Mouse (Mus musculus): ENCODE measurements at regions not wholly inside any gene's neighbourhood (a gene's known extent, or its start where the extent isn't known, plus 50 kb on each side); places are given as distances from the start of the nearest gene placed in this dataset.

GRCm38 (mm10) chr10:37911669-37912068, 772.9 kb upstream of the Marcks start:
- no peak for DNase-seq (ENCODE audit: low spot score)

GRCm38 (mm10) chr10:37908276-37908675, 769.6 kb upstream of the Marcks start:
- Histone ChIP-seq H3K4me1 (ENCODE audit: insufficient read depth, low read length) (no peaks in the 10 kb centered on the region), H3K9me3 (ENCODE audit: low read length) (no peaks in the 10 kb centered on the region), H3K9ac (replicated peaks; ENCODE audit: low read length, poor library complexity, severe bottlenecking) (no peak overlapping the region), H3K4me3 (ENCODE audit: low read depth, low read length) (no peak overlapping the region), H3K4me2 (ENCODE audit: low read depth, low read length, poor library complexity, severe bottlenecking) (no peak overlapping the region), H3K27me3 (ENCODE audit: insufficient read depth, low read length) (no peaks in the 10 kb centered on the region), H3K36me3 (ENCODE audit: insufficient read depth, low read length) (no peaks in the 10 kb centered on the region), H3K27ac (ENCODE audit: low read depth, low read length) (no peak overlapping the region)
- WGBS: 77% methylated on average over 2 of the region's 2 CpGs
- no peak for ATAC-seq (ENCODE audit: low FRiP score)
- TF ChIP-seq CTCF (IDR thresholded peaks at IDR 0.05): no peak
- DNase-seq (ENCODE audit: low spot score): peak; percentile 1

More at GRCm38 (mm10) chr10:37911669-37912068, 772.9 kb upstream of the Marcks start:
- H3K9me3 ChIP-seq (ENCODE audit: low read length): no peaks in the 10 kb centered on the region
- H3K4me1 ChIP-seq (ENCODE audit: insufficient read depth, low read length): no peaks in the 10 kb centered on the region
- ATAC-seq (ENCODE audit: low FRiP score): no peak
- no peak overlapping the region for H3K9ac ChIP-seq (replicated peaks; ENCODE audit: low read length, poor library complexity, severe bottlenecking)
- H3K4me3 ChIP-seq (ENCODE audit: low read depth, low read length): no peak overlapping the region
- H3K36me3 ChIP-seq (ENCODE audit: insufficient read depth, low read length): no peaks in the 10 kb centered on the region
- H3K4me2 ChIP-seq (ENCODE audit: low read depth, low read length, poor library complexity, severe bottlenecking): no peak overlapping the region
- TF ChIP-seq CTCF (IDR thresholded peaks at IDR 0.05): no peak
- H3K27ac ChIP-seq (ENCODE audit: low read depth, low read length): no peak overlapping the region
- H3K27me3 ChIP-seq (ENCODE audit: insufficient read depth, low read length): no peaks in the 10 kb centered on the region

GRCm38 (mm10) chr10:37907731-37908130, 769.0 kb upstream of the Marcks start:
- 61% methylated on average over 1 of the region's 1 CpGs for WGBS
- no peak for ATAC-seq (ENCODE audit: low FRiP score)
- H3K4me1 ChIP-seq (ENCODE audit: insufficient read depth, low read length): no peaks in the 10 kb centered on the region
- no peak overlapping the region for H3K9ac ChIP-seq (replicated peaks; ENCODE audit: low read length, poor library complexity, severe bottlenecking)
- TF ChIP-seq CTCF (IDR thresholded peaks at IDR 0.05): no peak
- H3K27ac ChIP-seq (ENCODE audit: low read depth, low read length): no peak overlapping the region
- H3K9me3 ChIP-seq (ENCODE audit: low read length): no peaks in the 10 kb centered on the region
- H3K36me3 ChIP-seq (ENCODE audit: insufficient read depth, low read length): no peaks in the 10 kb centered on the region
- no peak overlapping the region for H3K4me2 ChIP-seq (ENCODE audit: low read depth, low read length, poor library complexity, severe bottlenecking)
- peak; percentile 74 for DNase-seq (ENCODE audit: low spot score)
- H3K27me3 ChIP-seq (ENCODE audit: insufficient read depth, low read length): no peaks in the 10 kb centered on the region
- no peak overlapping the region for H3K4me3 ChIP-seq (ENCODE audit: low read depth, low read length)

- Histone ChIP-seq H3K9me3 (ENCODE audit: low read length) (no peaks in the 10 kb centered on the region), H3K4me1 (ENCODE audit: insufficient read depth, low read length) (no peaks in the 10 kb centered on the region), H3K4me2 (ENCODE audit: low read depth, low read length, poor library complexity, severe bottlenecking) (no peak overlapping the region), H3K36me3 (ENCODE audit: insufficient read depth, low read length) (no peaks in the 10 kb centered on the region), H3K9ac (replicated peaks; ENCODE audit: low read length, poor library complexity, severe bottlenecking) (no peak overlapping the region), H3K4me3 (ENCODE audit: low read depth, low read length) (no peak overlapping the region), H3K27me3 (ENCODE audit: insufficient read depth, low read length) (no peaks in the 10 kb centered on the region), H3K27ac (ENCODE audit: low read depth, low read length) (no peak overlapping the region)
- DNase-seq (ENCODE audit: low spot score) (no peak), ATAC-seq (ENCODE audit: low FRiP score) (no peak)
- TF ChIP-seq CTCF (IDR thresholded peaks at IDR 0.05): no peak
- WGBS: 82% methylated on average over 1 of the region's 1 CpGs
These were observed 749.2 kb upstream of the Marcks start for GRCm38 (mm10) chr10:37887961-37888360.

GRCm38 (mm10) chr10:37880841-37881240, 742.1 kb upstream of the Marcks start:
- no peaks in the 10 kb centered on the region for H3K4me1 ChIP-seq (ENCODE audit: insufficient read depth, low read length)
- H3K9ac ChIP-seq (replicated peaks; ENCODE audit: low read length, poor library complexity, severe bottlenecking): no peak overlapping the region
- ATAC-seq (ENCODE audit: low FRiP score) (no peak), DNase-seq (ENCODE audit: low spot score) (no peak)
- no peak overlapping the region for H3K27ac ChIP-seq (ENCODE audit: low read depth, low read length)
- no peak for TF ChIP-seq CTCF (IDR thresholded peaks at IDR 0.05)
- H3K4me2 ChIP-seq (ENCODE audit: low read depth, low read length, poor library complexity, severe bottlenecking): no peak overlapping the region
- H3K4me3 ChIP-seq (ENCODE audit: low read depth, low read length): no peak overlapping the region
- WGBS: 87% methylated on average over 5 of the region's 5 CpGs
- no peaks in the 10 kb centered on the region for H3K36me3 ChIP-seq (ENCODE audit: insufficient read depth, low read length)
- H3K27me3 ChIP-seq (ENCODE audit: insufficient read depth, low read length): no peaks in the 10 kb centered on the region
- H3K9me3 ChIP-seq (ENCODE audit: low read length): no peaks in the 10 kb centered on the region

- no peak for DNase-seq (ENCODE audit: low spot score)
- H3K9me3 ChIP-seq (ENCODE audit: low read length): no peaks in the 10 kb centered on the region
- H3K27me3 ChIP-seq (ENCODE audit: insufficient read depth, low read length): no peaks in the 10 kb centered on the region
- no peak overlapping the region for H3K27ac ChIP-seq (ENCODE audit: low read depth, low read length)
- no peak for TF ChIP-seq CTCF (IDR thresholded peaks at IDR 0.05)
- H3K9ac ChIP-seq (replicated peaks; ENCODE audit: low read length, poor library complexity, severe bottlenecking): no peak overlapping the region
- 87% methylated on average over 2 of the region's 2 CpGs for WGBS
- H3K36me3 ChIP-seq (ENCODE audit: insufficient read depth, low read length): no peaks in the 10 kb centered on the region
- no peak for ATAC-seq (ENCODE audit: low FRiP score)
- H3K4me2 ChIP-seq (ENCODE audit: low read depth, low read length, poor library complexity, severe bottlenecking): no peak overlapping the region
- no peak overlapping the region for H3K4me3 ChIP-seq (ENCODE audit: low read depth, low read length)
- no peaks in the 10 kb centered on the region for H3K4me1 ChIP-seq (ENCODE audit: insufficient read depth, low read length)
These were observed 735.2 kb upstream of the Marcks start for GRCm38 (mm10) chr10:37873925-37874324.

Data from midbrain, postnatal 0 days (tissue).